Mouse (Mus musculus) CH12.LX (cell line): ENCODE measurements around the gene Cd59b. TPM values are rescaled to one million over a fixed set of nuclear protein-coding genes. Genes with fewer than 3 reads are reported as not detected.
"Not testable (repeated sequence)": the region's sequence is repeated elsewhere in the genome, so short reads cannot be mapped to it uniquely, and the experiment has no call there.

Experiments
- DNase-seq: peaks from one replicate; pipeline ENCODE4 v3.0.0-alpha.2; 2013; ENCODE audit errors: extremely low read depth
- H3K27ac ChIP-seq: 2 replicates; pipeline ENCODE4 v1.5.1; 2012; ENCODE audit warnings: low read depth, mild to moderate bottlenecking, control low read depth, moderate library complexity; ENCODE audit not compliant: insufficient read depth
- H3K27me3 ChIP-seq: replicated peaks from 2 replicates; pipeline ENCODE3; 2012; ENCODE audit warnings: inconsistent platforms
- H3K36me3 ChIP-seq, 2 experiments: replicated peaks in 1 of 2; 2 replicates each; pipeline versions ENCODE3 to v1.6.1; 2012; ENCODE audit warnings: inconsistent platforms in 1 of 2, low read length in 1 of 2, mild to moderate bottlenecking in 1 of 2, mixed read lengths in 1 of 2, moderate library complexity in 1 of 2; ENCODE audit not compliant: control insufficient read depth in 1 of 2, insufficient read depth in 1 of 2
- H3K4me1 ChIP-seq, 2 experiments: 2 replicates each; pipeline ENCODE4 v1.6.1; 2012; ENCODE audit warnings: inconsistent platforms in 1 of 2, moderate library complexity in 1 of 2; ENCODE audit not compliant: insufficient read depth in 2 of 2, control insufficient read depth in 1 of 2
- H3K4me2 ChIP-seq: 2 replicates; pipeline ENCODE4 v1.6.1; 2012; ENCODE audit warnings: low read depth, mild to moderate bottlenecking, control low read depth; ENCODE audit not compliant: poor library complexity, insufficient read depth, severe bottlenecking
- H3K4me3 ChIP-seq, 3 experiments: fragments of 150-350 bp in 1 of 3; sonication (generic) in 1 of 3; replicated peaks in 1 of 3; 2 replicates each; pipeline versions ENCODE3 to v1.5.1; 2011 to 2012; ENCODE audit warnings: low read depth in 2 of 3, low read length in 2 of 3, mild to moderate bottlenecking in 2 of 3, moderate library complexity in 2 of 3, control low read depth in 1 of 3, improper control_type of control experiment in 1 of 3, inconsistent platforms in 1 of 3, mixed read lengths in 1 of 3; ENCODE audit not compliant: poor library complexity in 1 of 3
- H3K79me2 ChIP-seq: replicated peaks from 2 replicates; pipeline ENCODE4 v1.6.1; 2012; ENCODE audit warnings: mild to moderate bottlenecking, moderate library complexity; ENCODE audit not compliant: control insufficient read depth, poor library complexity, insufficient read depth, severe bottlenecking; ENCODE audit errors: extremely low read depth
- H3K9ac ChIP-seq: 2 replicates; pipeline ENCODE4 v1.6.1; 2012; ENCODE audit warnings: low read depth, mild to moderate bottlenecking, control low read depth, moderate library complexity; ENCODE audit not compliant: insufficient read depth
- H3K9me3 ChIP-seq: replicated peaks from 2 replicates; pipeline ENCODE3; 2012; ENCODE audit warnings: low read length, inconsistent platforms, mixed read lengths
- E2F4 ChIP-seq: IDR thresholded peaks from 2 replicates; pipeline ENCODE4 v1.6.1; 2011; ENCODE audit warnings: low read depth, low read length, improper control_type of control experiment; ENCODE audit not compliant: insufficient replicate concordance
- ETS1 ChIP-seq: conservative IDR thresholded peaks from 2 replicates; pipeline ENCODE4 v1.6.1; 2012; ENCODE audit warnings: low read depth, mild to moderate bottlenecking, inconsistent platforms, low read length, improper control_type of control experiment, moderate library complexity
- JUN ChIP-seq: IDR thresholded peaks from 2 replicates; pipeline ENCODE4 v1.6.1; 2011; ENCODE audit warnings: low read depth, mild to moderate bottlenecking, low read length, improper control_type of control experiment, moderate library complexity; ENCODE audit not compliant: insufficient read depth
- JUND ChIP-seq: conservative IDR thresholded peaks from 2 replicates; pipeline ENCODE4 v1.6.1; 2011; ENCODE audit warnings: low read depth, low read length, improper control_type of control experiment
- MAX ChIP-seq: IDR thresholded peaks from 2 replicates; pipeline ENCODE4 v1.6.1; 2011; ENCODE audit warnings: low read length, improper control_type of control experiment
- NELFE ChIP-seq: IDR thresholded peaks from 2 replicates; pipeline ENCODE4 v1.6.1; 2011; ENCODE audit warnings: low read depth, low read length, improper control_type of control experiment
- NRF1 ChIP-seq: IDR thresholded peaks from 2 replicates; pipeline ENCODE4 v1.6.1; 2014; ENCODE audit warnings: low read depth, mild to moderate bottlenecking, inconsistent platforms, low read length, improper control_type of control experiment, moderate library complexity
- PAX5 ChIP-seq: IDR thresholded peaks from 2 replicates; pipeline ENCODE4 v1.6.1; 2012; ENCODE audit warnings: low read length, inconsistent platforms, mixed read lengths
- RAD21 ChIP-seq: IDR thresholded peaks from 2 replicates; pipeline ENCODE4 v1.6.1; 2011; ENCODE audit warnings: low read depth, mild to moderate bottlenecking, low read length, improper control_type of control experiment, moderate library complexity
- SMC3 ChIP-seq: IDR thresholded peaks from 2 replicates; pipeline ENCODE4 v1.6.1; 2011; ENCODE audit warnings: low read depth, low read length, improper control_type of control experiment
- ZC3H11A ChIP-seq: IDR thresholded peaks from 2 replicates; pipeline ENCODE4 v1.6.1; 2012; ENCODE audit warnings: low read depth, mild to moderate bottlenecking, inconsistent platforms, low read length, improper control_type of control experiment
- ZMIZ1 ChIP-seq: IDR thresholded peaks from 2 replicates; pipeline ENCODE4 v1.6.1; 2012; ENCODE audit warnings: low read depth, mild to moderate bottlenecking, inconsistent platforms, low read length, improper control_type of control experiment
- ZNF384 ChIP-seq: IDR thresholded peaks from 2 replicates; pipeline ENCODE4 v1.6.1; 2012; ENCODE audit warnings: low read depth, low read length, improper control_type of control experiment, inconsistent platforms
- dilution Hi-C: fragments of 300-500 bp; cut with MboI; formaldehyde crosslinking; loops from 2 replicates; pipeline ENCODE4 v1.14.3; 2020; ENCODE audit warnings: low sequenced_read_pairs; ENCODE audit not compliant: extremely low pct_unique_long_range_greater_than_20kb, extremely low pct_ligation_motif_present
- in situ Hi-C: fragments of 300-500 bp; cut with MboI; formaldehyde crosslinking; loops from 3 replicates; pipeline ENCODE4 v1.14.3; 2019; ENCODE audit warnings: low sequenced_read_pairs, low pct_ligation_motif_present, low pct_unique_long_range_greater_than_20kb, mixed read lengths
- polyA plus RNA-seq: library from polyadenylated mRNA; unstranded; fragments of >175 nt; gene quantifications from 2 replicates; pipeline ENCODE4 v1.2.1, GENCODE M21; 2012; ENCODE audit warnings: low read depth; ENCODE audit not compliant: insufficient read length
- total RNA-seq, 2 experiments: library from RNA; depleted of rRNA; stranded (reverse); fragments of 300-350 nt in 1 of 2; fragments of >200 nt in 1 of 2; gene quantifications; 2 replicates each; pipeline ENCODE4 v1.2.3; 2012 to 2014

The Cd59b gene
- total and polyA plus RNA-seq, 3 experiments = 0.25 to 2.1 (median 0.80) TPM

DNA sequence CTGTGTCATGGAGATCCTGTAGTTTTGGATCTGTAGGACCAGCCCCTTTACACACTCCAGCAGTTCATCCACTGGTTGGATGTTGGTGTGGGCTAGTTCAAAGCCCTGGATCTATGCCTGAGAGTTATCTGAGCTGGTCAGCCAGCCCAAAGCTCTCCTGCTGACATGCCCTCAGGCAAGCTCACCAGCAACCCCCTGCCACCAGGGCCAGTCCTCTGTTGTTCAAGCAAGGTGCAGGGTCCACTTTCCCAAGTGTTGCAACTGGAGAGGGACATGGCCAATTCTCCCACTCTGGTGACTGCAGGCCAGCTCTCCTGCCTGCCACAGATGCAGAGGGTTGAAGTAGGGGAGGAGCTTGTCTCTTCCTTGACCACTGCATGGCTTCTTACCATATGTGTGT is 43.9 kb downstream of the Cd59b start:
- H3K27me3 ChIP-seq, H3K27ac ChIP-seq, DNase-seq, H3K36me3 ChIP-seq, H3K4me1 ChIP-seq, H3K79me2 ChIP-seq, H3K4me2 ChIP-seq, dilution Hi-C loops, H3K9ac ChIP-seq, H3K9me3 ChIP-seq, H3K4me3 ChIP-seq, in situ Hi-C loops: not testable (repeated sequence)

GRCm38 (mm10) chr2:104114898-104115297 is 45.2 kb downstream of the Cd59b start:
- Histone ChIP-seq H3K4me2 (no peak overlapping the region), H3K9ac (no peak overlapping the region)
- dilution Hi-C loops = no loop called here
- no peak for DNase-seq
- TF ChIP-seq ETS1 = no peak
- TF ChIP-seq MAX = no peak
- no peak for TF ChIP-seq RAD21
- no peak for TF ChIP-seq NRF1
- TF ChIP-seq E2F4 = no peak
- TF ChIP-seq SMC3 = no peak
- no peak for TF ChIP-seq JUND
- TF ChIP-seq, all 38 proteins: peak for 0
- H3K4me3 ChIP-seq = no peak overlapping the region
- no peak overlapping the region for H3K27ac ChIP-seq
- H3K27me3 ChIP-seq = no peaks in the 10 kb centered on the region
- peaks cover 0 to 4% of the 10 kb centered on the region in 2 experiments; a peak in 2 of 4 replicates for H3K4me1 ChIP-seq
- no peaks in the 10 kb centered on the region for H3K79me2 ChIP-seq
- H3K36me3 ChIP-seq = peaks cover 0 to 2% of the 10 kb centered on the region in 2 experiments
- in situ Hi-C loops = no loop called here
- no peaks in the 10 kb centered on the region for H3K9me3 ChIP-seq

DNA sequence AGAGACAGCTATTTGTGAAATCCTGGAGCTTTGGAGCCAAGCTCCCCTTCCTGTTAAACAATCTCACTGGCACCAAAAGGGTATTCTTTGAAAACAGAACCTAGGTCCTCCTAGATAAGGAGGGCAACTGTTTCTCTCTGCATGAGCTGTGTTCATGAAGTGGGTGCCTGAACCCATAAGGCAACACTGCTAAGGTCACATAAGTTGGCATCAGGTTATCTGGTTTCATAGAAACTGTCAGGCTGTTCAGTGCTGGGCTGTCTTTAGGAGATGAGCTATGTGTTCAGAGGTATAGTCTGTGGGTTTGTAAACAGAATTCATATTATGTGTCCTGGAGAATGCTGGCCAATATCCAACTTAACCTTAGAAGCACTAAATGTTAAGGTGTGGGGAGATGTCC is 47.5 kb downstream of the Cd59b start:
- H3K27ac ChIP-seq, H3K9ac ChIP-seq, H3K36me3 ChIP-seq, dilution Hi-C loops, H3K27me3 ChIP-seq, H3K4me1 ChIP-seq, H3K79me2 ChIP-seq, H3K4me2 ChIP-seq, H3K4me3 ChIP-seq, DNase-seq, in situ Hi-C loops, H3K9me3 ChIP-seq: not testable (repeated sequence)

- DNase-seq = no peak
- in situ Hi-C loops = no loop called here
- no peak overlapping the region for H3K4me3 ChIP-seq
Observed at GRCm38 (mm10) chr2:104119097-104119496, 49.4 kb downstream of the Cd59b start.

More at GRCm38 (mm10) chr2:104119097-104119496, 49.4 kb downstream of the Cd59b start:
- TF ChIP-seq MAX = no peak
- TF ChIP-seq ZNF384 = no peak
- no peak for TF ChIP-seq ZMIZ1
- TF ChIP-seq PAX5 = no peak
- no peak for TF ChIP-seq JUN
- no peak for TF ChIP-seq NELFE
- TF ChIP-seq ZC3H11A = no peak
- Histone ChIP-seq H3K4me1 (peaks cover 0 to 16% of the 10 kb centered on the region in 2 experiments; a peak in 2 of 4 replicates), H3K36me3 (no peaks in the 10 kb centered on the region), H3K9me3 (no peaks in the 10 kb centered on the region), H3K27me3 (peaks cover 17% of the 10 kb centered on the region), H3K79me2 (no peaks in the 10 kb centered on the region), H3K9ac (no peak overlapping the region), H3K4me2 (no peak overlapping the region), H3K27ac (no peak overlapping the region)
- dilution Hi-C loops = no loop called here
